Mouse (Mus musculus) liver, adult 2 months (tissue): ENCODE data around the gene Sirpa. TPM values are rescaled to one million over a fixed set of nuclear protein-coding genes. Genes with fewer than 3 reads are reported as not detected.

Experiments
- DNase-seq: peaks from one replicate; pipeline ENCODE4 v3.0.0-alpha.2; 2011; ENCODE audit warnings: low read depth, low spot score; ENCODE audit errors: extremely low read depth
- H3K27ac ChIP-seq: fragments of 200-500 bp; replicated peaks from 2 replicates; pipeline ENCODE4 v1.5.1; 2012; ENCODE audit warnings: low read depth, mild to moderate bottlenecking, control low read depth, inconsistent platforms, low read length; ENCODE audit not compliant: insufficient read depth
- H3K27me3 ChIP-seq: fragments of 200-500 bp; 2 replicates; pipeline ENCODE4 v1.6.1; 2012; ENCODE audit warnings: mild to moderate bottlenecking, moderate library complexity, low read length, inconsistent platforms; ENCODE audit not compliant: control insufficient read depth, insufficient read depth
- H3K36me3 ChIP-seq: fragments of 200-500 bp; 2 replicates; pipeline ENCODE4 v1.6.1; 2012; ENCODE audit warnings: low read length, inconsistent platforms; ENCODE audit not compliant: control insufficient read depth, insufficient read depth
- H3K4me1 ChIP-seq: fragments of 200-500 bp; 2 replicates; pipeline ENCODE4 v1.6.1; 2011; ENCODE audit warnings: low read length; ENCODE audit not compliant: control insufficient read depth, insufficient read depth
- H3K4me3 ChIP-seq: fragments of 200-500 bp; 2 replicates; pipeline ENCODE4 v1.5.1; 2011; ENCODE audit warnings: low read depth, mild to moderate bottlenecking, control low read depth, low read length, moderate library complexity; ENCODE audit not compliant: insufficient read depth
- H3K79me2 ChIP-seq: fragments of 200-500 bp; 2 replicates; pipeline ENCODE4 v1.6.1; 2012; ENCODE audit warnings: inconsistent platforms, mild to moderate bottlenecking, low read length, moderate library complexity; ENCODE audit not compliant: control insufficient read depth, insufficient read depth
- H3K9ac ChIP-seq: fragments of 200-500 bp; 2 replicates; pipeline ENCODE4 v1.6.1; 2012; ENCODE audit warnings: low read depth, mild to moderate bottlenecking, control low read depth, inconsistent platforms, low read length
- CTCF ChIP-seq: fragments of 200-500 bp; IDR thresholded peaks from 2 replicates; pipeline ENCODE4 v1.5.1; 2011; ENCODE audit warnings: low read depth, low read length, control low read depth
- POLR2A ChIP-seq: fragments of 200-500 bp; IDR thresholded peaks from 2 replicates; pipeline ENCODE4 v1.6.1; 2011; ENCODE audit warnings: low read length, control low read depth; ENCODE audit not compliant: insufficient read depth; ENCODE audit errors: extremely low read depth
- WGBS: fragments of 180-500 bp; shearing (Covaris S2); methylation state at CpG from one replicate; pipeline ENCODE4 v1.1.7; 2018; 5-methylcytosine and 5-hydroxymethylcytosine counted together
- polyA plus RNA-seq: library from polyadenylated mRNA; depleted of rRNA; stranded (reverse); fragments of >200 nt; gene quantifications from 2 replicates; pipeline ENCODE4 v1.2.3, GENCODE M21; 2012
- total RNA-seq: library from RNA; depleted of rRNA; stranded (reverse); fragments of >200 nt; gene quantifications from 2 replicates; pipeline ENCODE4 v1.2.3, GENCODE M21; 2014

The Sirpa gene
- total and polyA plus RNA-seq, 2 experiments: 12.4 to 13.1 TPM

DNA sequence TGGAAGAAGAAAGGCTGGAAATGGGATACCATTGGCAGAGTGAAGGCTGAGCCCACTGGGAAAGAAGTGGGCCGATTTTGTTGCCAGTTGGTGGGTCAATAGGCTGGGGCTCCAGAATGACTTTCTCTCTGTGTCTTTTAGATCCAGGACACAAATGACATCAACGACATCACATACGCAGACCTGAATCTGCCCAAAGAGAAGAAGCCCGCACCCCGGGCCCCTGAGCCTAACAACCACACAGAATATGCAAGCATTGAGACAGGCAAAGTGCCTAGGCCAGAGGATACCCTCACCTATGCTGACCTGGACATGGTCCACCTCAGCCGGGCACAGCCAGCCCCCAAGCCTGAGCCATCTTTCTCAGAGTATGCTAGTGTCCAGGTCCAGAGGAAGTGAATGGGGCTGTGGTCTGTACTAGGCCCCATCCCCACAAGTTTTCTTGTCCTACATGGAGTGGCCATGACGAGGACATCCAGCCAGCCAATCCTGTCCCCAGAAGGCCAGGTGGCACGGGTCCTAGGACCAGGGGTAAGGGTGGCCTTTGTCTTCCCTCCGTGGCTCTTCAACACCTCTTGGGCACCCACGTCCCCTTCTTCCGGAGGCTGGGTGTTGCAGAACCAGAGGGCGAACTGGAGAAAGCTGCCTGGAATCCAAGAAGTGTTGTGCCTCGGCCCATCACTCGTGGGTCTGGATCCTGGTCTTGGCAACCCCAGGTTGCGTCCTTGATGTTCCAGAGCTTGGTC, 37.3 kb downstream of the Sirpa start:
- 0 out of 2 replicates have a peak, but pooled peaks cover 2% of the 10 kb centered on the region for H3K4me1 ChIP-seq
- H3K27me3 ChIP-seq: no peaks in the 10 kb centered on the region
- H3K36me3 ChIP-seq: no peaks in the 10 kb centered on the region
- H3K27ac ChIP-seq: no peak overlapping the region
- no peaks in the 10 kb centered on the region for H3K79me2 ChIP-seq
- 94% methylated on average over 15 of the region's 15 CpGs for WGBS
- TF ChIP-seq CTCF (no peak), POLR2A (no peak)
- no peak for DNase-seq
- no peak overlapping the region for H3K9ac ChIP-seq
- H3K4me3 ChIP-seq: no peak overlapping the region

DNA sequence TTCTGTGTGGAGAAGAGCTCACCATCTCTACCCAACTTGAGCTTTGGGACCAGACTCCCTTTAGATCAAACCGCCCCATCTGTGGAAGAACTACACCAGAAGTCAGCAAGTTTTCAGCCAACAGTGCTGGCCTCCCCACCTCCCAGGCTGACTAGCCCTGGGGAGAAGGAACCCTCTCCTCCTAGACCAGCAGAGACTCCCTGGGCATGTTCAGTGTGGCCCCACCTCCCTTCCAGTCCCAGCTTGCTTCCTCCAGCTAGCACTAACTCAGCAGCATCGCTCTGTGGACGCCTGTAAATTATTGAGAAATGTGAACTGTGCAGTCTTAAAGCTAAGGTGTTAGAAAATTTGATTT, 37.9 kb downstream of the Sirpa start:
- TF ChIP-seq CTCF (no peak), POLR2A (no peak)
- Histone ChIP-seq H3K27me3 (no peaks in the 10 kb centered on the region), H3K27ac (no peak overlapping the region), H3K9ac (no peak overlapping the region), H3K79me2 (no peaks in the 10 kb centered on the region), H3K36me3 (no peaks in the 10 kb centered on the region), H3K4me1 (0 out of 2 replicates have a peak, but pooled peaks cover 2% of the 10 kb centered on the region), H3K4me3 (no peak overlapping the region)
- no peak for DNase-seq
- WGBS: 92% methylated on average over 3 of the region's 3 CpGs

DNA sequence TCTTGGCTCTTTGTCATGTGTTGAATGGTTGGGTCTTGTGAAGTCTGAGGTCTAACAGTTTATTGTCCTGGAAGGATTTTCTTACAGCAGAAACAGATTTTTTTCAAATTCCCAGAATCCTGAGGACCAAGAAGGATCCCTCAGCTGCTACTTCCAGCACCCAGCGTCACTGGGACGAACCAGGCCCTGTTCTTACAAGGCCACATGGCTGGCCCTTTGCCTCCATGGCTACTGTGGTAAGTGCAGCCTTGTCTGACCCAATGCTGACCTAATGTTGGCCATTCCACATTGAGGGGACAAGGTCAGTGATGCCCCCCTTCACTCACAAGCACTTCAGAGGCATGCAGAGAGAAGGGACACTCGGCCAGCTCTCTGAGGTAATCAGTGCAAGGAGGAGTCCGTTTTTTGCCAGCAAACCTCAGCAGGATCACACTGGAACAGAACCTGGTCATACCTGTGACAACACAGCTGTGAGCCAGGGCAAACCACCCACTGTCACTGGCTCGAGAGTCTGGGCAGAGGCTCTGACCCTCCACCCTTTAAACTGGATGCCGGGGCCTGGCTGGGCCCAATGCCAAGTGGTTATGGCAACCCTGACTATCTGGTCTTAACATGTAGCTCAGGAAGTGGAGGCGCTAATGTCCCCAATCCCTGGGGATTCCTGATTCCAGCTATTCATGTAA, 38.5 kb downstream of the Sirpa start:
- no peaks in the 10 kb centered on the region for H3K79me2 ChIP-seq
- H3K4me1 ChIP-seq: 0 out of 2 replicates have a peak, but pooled peaks cover 2% of the 10 kb centered on the region
- DNase-seq: no peak
- no peaks in the 10 kb centered on the region for H3K36me3 ChIP-seq
- no peak for TF ChIP-seq CTCF
- no peak for TF ChIP-seq POLR2A
- no peaks in the 10 kb centered on the region for H3K27me3 ChIP-seq
- H3K27ac ChIP-seq: no peak overlapping the region
- no peak overlapping the region for H3K4me3 ChIP-seq
- 79% methylated on average over 7 of the region's 7 CpGs for WGBS
- no peak overlapping the region for H3K9ac ChIP-seq

DNA sequence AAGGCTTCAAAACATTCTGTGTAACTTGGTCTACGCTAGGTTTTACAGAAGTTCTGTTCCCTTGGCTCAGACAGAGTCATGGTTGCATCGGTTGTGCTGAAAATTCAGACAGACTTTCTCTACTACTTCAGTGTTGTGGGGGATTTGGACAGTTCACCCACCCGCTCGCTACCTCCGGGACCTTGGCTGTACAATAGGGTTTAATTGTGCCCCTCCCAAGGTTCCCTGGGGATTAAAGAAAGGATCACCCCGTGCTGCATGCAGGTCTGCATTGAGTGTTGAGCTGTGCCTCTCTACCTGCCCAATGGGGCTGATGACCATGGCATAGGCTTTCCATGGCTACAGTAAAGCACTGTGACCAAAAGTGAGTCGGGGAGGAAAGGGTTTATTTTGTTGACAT, 39.7 kb downstream of the Sirpa start:
- H3K27ac ChIP-seq: no peak overlapping the region
- 97% methylated on average over 7 of the region's 7 CpGs for WGBS
- H3K36me3 ChIP-seq: no peaks in the 10 kb centered on the region
- H3K79me2 ChIP-seq: no peaks in the 10 kb centered on the region
- 0 out of 2 replicates have a peak, but pooled peaks cover 2% of the 10 kb centered on the region for H3K4me1 ChIP-seq
- H3K4me3 ChIP-seq: no peak overlapping the region
- H3K9ac ChIP-seq: no peak overlapping the region
- no peak for DNase-seq
- TF ChIP-seq CTCF (no peak), POLR2A (no peak)
- H3K27me3 ChIP-seq: no peaks in the 10 kb centered on the region

DNA sequence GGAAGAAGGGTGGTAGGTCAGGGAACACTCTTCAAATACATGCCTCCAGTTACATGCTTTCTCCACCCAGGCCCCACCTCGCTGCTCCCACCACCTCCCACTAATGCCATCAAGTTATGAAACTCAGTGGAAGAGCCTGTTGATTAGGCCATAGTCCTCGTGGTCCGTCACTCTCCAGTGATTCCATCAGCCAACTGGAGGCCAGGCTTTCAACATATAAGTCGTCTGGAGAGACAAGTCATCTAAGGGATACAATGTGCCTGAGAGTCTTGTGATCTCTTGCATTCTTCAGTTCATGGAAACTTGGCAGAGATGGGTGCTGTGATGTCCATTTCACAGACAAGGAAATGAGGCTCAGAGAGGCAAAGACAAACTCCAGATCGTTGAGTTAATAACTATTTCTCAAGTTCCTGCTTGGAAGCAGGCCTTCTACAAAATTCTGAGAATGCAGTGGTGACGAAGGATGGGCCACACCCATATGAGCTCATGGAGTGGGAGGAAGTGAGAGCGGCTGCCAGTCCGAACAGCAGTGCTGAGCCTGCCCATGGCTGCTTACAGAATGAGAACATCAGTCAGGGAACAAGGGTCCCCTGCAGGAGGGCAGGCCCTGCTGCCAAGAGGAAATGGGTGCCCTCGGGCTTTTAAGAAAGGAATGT, 40.6 kb downstream of the Sirpa start:
- H3K27ac ChIP-seq: no peak overlapping the region; the same call in 1 of the 2 replicates
- H3K27me3 ChIP-seq: no peaks in the 10 kb centered on the region
- peak; percentile 33 for DNase-seq
- no peak overlapping the region for H3K9ac ChIP-seq
- no peak overlapping the region for H3K4me3 ChIP-seq
- H3K79me2 ChIP-seq: no peaks in the 10 kb centered on the region
- WGBS: 65% methylated on average over 9 of the region's 9 CpGs
- TF ChIP-seq CTCF (no peak), POLR2A (no peak)
- no peaks in the 10 kb centered on the region for H3K36me3 ChIP-seq
- H3K4me1 ChIP-seq: 0 out of 2 replicates have a peak, but pooled peaks cover 2% of the 10 kb centered on the region
